Mouse (Mus musculus): Measurements from ENCODE around the gene Krtap12-1. TPM values are rescaled to one million over a fixed set of nuclear protein-coding genes. Genes with fewer than 3 reads are reported as not detected.
"Not testable (repeated sequence)": the region's sequence is repeated elsewhere in the genome, so short reads cannot be mapped to it uniquely, and the experiment has no call there.

Gene Krtap12-1
- total RNA-seq (2021): not detected

GRCm38 (mm10) chr10:77720299-77720698, at the start of gene Krtap12-1:
Gene Krtap12-1, plus strand, starts transcription at chr10:77720599.
- DNase-seq; intact Hi-C loops (cut with DNase I): not testable (repeated sequence)

- no peak for DNase-seq
- intact Hi-C loops (cut with DNase I): no loop called here
Measured at GRCm38 (mm10) chr10:77670710-77671109, 49.7 kb upstream of the Krtap12-1 start.

- DNase-seq: no peak
- intact Hi-C loops (cut with DNase I): no loop called here
Measured at GRCm38 (mm10) chr10:77671519-77671918, 48.9 kb upstream of the Krtap12-1 start.

GRCm38 (mm10) chr10:77673765-77674164, 46.6 kb upstream of the Krtap12-1 start:
- no peak for DNase-seq
- intact Hi-C loops (cut with DNase I): no loop called here

- DNase-seq: no peak
- intact Hi-C loops (cut with DNase I): no loop called here
Measured at GRCm38 (mm10) chr10:77677562-77677961, 42.8 kb upstream of the Krtap12-1 start.

- intact Hi-C loops (cut with DNase I): no loop called here
Measured at GRCm38 (mm10) chr10:77682994-77683393, 37.4 kb upstream of the Krtap12-1 start.

GRCm38 (mm10) chr10:77684181-77684580, 36.2 kb upstream of the Krtap12-1 start:
- intact Hi-C loops (cut with DNase I): no loop called here
- DNase-seq: no peak

More at GRCm38 (mm10) chr10:77682994-77683393, 37.4 kb upstream of the Krtap12-1 start:
- no peak for DNase-seq

- intact Hi-C loops (cut with DNase I): no loop called here
- DNase-seq: peak in 1 of 2 experiments; percentile 29
Measured at GRCm38 (mm10) chr10:77685895-77686664, 34.3 kb upstream of the Krtap12-1 start, which contains the start of gene Tspear. Gene Tspear, plus strand, starts transcription at chr10:77686569.

GRCm38 (mm10) chr10:77687021-77687420, 33.4 kb upstream of the Krtap12-1 start:
- intact Hi-C loops (cut with DNase I): no loop called here
- no peak for DNase-seq

GRCm38 (mm10) chr10:77690356-77690807, 30.0 kb upstream of the Krtap12-1 start, which contains the start of gene Gm19402:
Gene Gm19402, minus strand, starts transcription at chr10:77690757.
- DNase-seq; intact Hi-C loops (cut with DNase I): not testable (repeated sequence)

- intact Hi-C loops (cut with DNase I): no loop called here
- DNase-seq: no peak
Measured at GRCm38 (mm10) chr10:77697133-77697532, 23.3 kb upstream of the Krtap12-1 start, which contains the start of gene Gm9508. Gene Gm9508, minus strand, starts transcription at chr10:77697233.

- intact Hi-C loops (cut with DNase I): no loop called here
- DNase-seq: no peak
Measured at GRCm38 (mm10) chr10:77706326-77706725, 14.1 kb upstream of the Krtap12-1 start, which contains the start of gene Gm10272. Gene Gm10272, plus strand, starts transcription at chr10:77706626.

GRCm38 (mm10) chr10:77709831-77710230, 10.6 kb upstream of the Krtap12-1 start:
- peak in 1 of 2 experiments; percentile 23 for DNase-seq
- intact Hi-C loops (cut with DNase I): no loop called here

GRCm38 (mm10) chr10:77711157-77711556, 9.2 kb upstream of the Krtap12-1 start, which contains the start of gene Gm10024:
Gene Gm10024, plus strand, starts transcription at chr10:77711457.
- intact Hi-C loops (cut with DNase I): not testable (repeated sequence)

GRCm38 (mm10) chr10:77713734-77714133, 6.7 kb upstream of the Krtap12-1 start:
- intact Hi-C loops (cut with DNase I): no loop called here
- no peak for DNase-seq

More at GRCm38 (mm10) chr10:77711157-77711556, 9.2 kb upstream of the Krtap12-1 start, which contains the start of gene Gm10024:
- DNase-seq: not testable (repeated sequence)

GRCm38 (mm10) chr10:77715507-77715906, 4.9 kb upstream of the Krtap12-1 start, which contains the start of gene Gm10142:
Gene Gm10142, plus strand, starts transcription at chr10:77715807.
- intact Hi-C loops (cut with DNase I): no loop called here
- no peak for DNase-seq

GRCm38 (mm10) chr10:77724855-77725254, 4.5 kb downstream of the Krtap12-1 start:
- intact Hi-C loops (cut with DNase I): loop anchor here (5.0 kb wide), 1 partner anchor 157 kb away; no protein-coding TSS in a partner anchor
- no peak for DNase-seq

GRCm38 (mm10) chr10:77726186-77726585, 5.8 kb downstream of the Krtap12-1 start, which contains the start of gene Gm10100:
Gene Gm10100, plus strand, starts transcription at chr10:77726486.
- DNase-seq: no peak
- intact Hi-C loops (cut with DNase I): loop anchor here (5.0 kb wide), 1 partner anchor 156 kb away; no protein-coding TSS in a partner anchor

GRCm38 (mm10) chr10:77728280-77728679, 7.9 kb downstream of the Krtap12-1 start:
- DNase-seq: peak in 1 of 2 experiments; percentile 5
- intact Hi-C loops (cut with DNase I): loop anchor here (5.0 kb wide), 1 partner anchor 154 kb away; no protein-coding TSS in a partner anchor

GRCm38 (mm10) chr10:77729241-77729640, 8.8 kb downstream of the Krtap12-1 start:
- intact Hi-C loops (cut with DNase I): loop anchor here (5.0 kb wide), 1 partner anchor 153 kb away; no protein-coding TSS in a partner anchor
- peak in 1 of 2 experiments; percentile 3 for DNase-seq

- intact Hi-C loops (cut with DNase I): no loop called here
- DNase-seq: no peak
Measured at GRCm38 (mm10) chr10:77735928-77736327, 15.5 kb downstream of the Krtap12-1 start.
